Mouse (Mus musculus) gastrocnemius, postnatal 14 days (tissue): ENCODE measurements around the gene Arsg. TPM values are rescaled to one million over a fixed set of nuclear protein-coding genes. Genes with fewer than 3 reads are reported as not detected.
"Not testable (repeated sequence)": the region's sequence is repeated elsewhere in the genome, so short reads cannot be mapped to it uniquely, and the experiment has no call there.

Source experiments
- DNase-seq: peaks from one replicate; pipeline ENCODE4 v3.0.0; 2021; ENCODE audit warnings: mixed read lengths
- intact Hi-C: fragments of 180-260 bp; cut with DNase I; formaldehyde crosslinking; loops from one replicate; pipeline ENCODE4 v1.15.1; 2025; ENCODE audit warnings: low total_unique reads
- microRNA-seq, 2 experiments: library from miRNA; unstranded; fragments of <30 nt; microRNA quantifications; one replicate each; pipeline ENCODE4 v1.2.0; 2021
- total RNA-seq, 2 experiments: library from RNA; stranded (reverse); gene quantifications; 2 replicates each; pipeline ENCODE4 v1.2.3; 2021

Arsg gene
- total RNA-seq, 2 experiments from 2014 or later = 5.7 to 7.1 TPM

GRCm38 (mm10) chr11:109608976-109609625 lies 135.9 kb downstream of the Arsg start:
- intact Hi-C loops = no loop called here
- DNase-seq = no peak

- DNase-seq = peak; percentile 19
- intact Hi-C loops = no loop called here
Measured at GRCm38 (mm10) chr11:109610046-109610794, 137.0 kb downstream of the Arsg start.

GRCm38 (mm10) chr11:109610795-109611302 lies 137.7 kb downstream of the Arsg start:
- DNase-seq = no peak
- intact Hi-C loops = no loop called here

DNA sequence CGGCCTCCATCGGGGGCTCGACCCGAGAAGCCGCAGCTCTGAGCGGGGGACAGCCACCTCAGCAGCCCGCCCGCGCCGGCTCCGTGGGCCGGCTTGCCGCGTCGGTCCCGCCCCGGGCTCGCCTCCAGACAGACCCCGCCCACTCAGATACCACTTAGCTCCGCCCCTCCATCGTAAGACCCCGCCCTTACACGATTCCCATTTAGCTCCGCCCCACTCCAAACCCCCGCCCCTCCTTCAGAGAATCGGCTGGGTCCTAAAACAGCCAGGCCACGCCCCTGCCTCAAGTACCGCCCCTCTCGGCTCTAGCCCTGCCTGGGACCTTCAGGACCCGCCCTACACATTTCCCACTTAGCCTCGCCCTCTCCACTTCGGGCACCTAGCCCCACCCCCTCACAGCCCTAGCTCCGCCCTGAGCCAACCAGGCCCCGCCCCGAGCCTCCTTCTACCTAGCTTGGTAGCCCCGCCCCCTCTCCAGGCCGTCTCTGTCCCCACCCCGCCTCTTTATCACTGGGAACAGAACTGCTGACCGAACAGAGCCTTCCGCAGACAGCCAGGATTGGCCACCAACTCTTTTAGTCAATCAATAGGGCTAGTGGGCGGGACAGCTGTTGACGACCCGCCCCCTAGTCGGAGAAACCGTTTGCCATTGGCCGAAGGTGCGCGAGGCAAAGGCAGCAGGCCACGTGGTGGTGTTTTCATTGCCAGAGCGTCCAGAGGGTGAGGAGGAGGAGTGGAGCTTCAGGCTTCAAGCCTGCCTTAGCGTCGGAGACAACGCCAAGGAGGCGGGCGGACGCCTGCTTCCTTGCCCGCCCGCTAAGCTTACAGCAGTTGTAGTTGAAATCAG lies 138.4 kb downstream of the Arsg start, which contains the start of gene Wipi1:
Gene Wipi1, minus strand, starts transcription at position 665 of the 847 bp plus-strand sequence.
- DNase-seq = peak; percentile 100
- intact Hi-C loops = no loop called here

DNA sequence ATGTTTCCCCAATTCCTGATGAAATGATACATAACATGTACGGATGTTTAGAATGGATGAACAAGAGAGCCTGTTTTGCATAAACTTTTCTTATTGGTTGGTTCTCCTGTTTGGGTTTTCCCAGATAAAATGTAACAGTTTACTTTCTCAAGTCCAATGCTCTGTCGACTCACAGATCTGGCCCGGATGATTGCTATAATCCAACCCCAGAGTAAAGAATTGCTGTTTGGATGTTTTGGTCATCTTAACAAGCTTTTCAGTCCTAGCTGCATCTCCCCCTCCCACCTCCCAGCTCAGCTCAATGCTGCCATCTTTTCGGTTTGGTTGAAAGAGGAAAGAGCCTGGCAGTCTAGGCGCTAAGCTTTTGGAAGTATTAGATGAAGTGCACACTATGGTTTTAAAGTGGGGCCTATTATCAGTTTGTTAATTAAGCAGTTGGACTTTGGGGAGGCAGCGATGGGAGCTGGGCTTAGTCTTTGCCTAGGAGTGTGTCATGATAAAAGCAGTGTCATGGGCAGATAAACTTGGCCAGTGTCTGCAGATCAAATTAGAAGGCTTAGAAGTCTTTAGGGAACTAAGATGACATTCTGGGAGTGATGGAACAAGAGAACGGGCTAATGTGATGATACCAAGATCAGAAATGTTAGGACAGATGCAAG lies 139.8 kb downstream of the Arsg start:
- no peak for DNase-seq
- intact Hi-C loops = no loop called here

GRCm38 (mm10) chr11:109615286-109615685 lies 142.1 kb downstream of the Arsg start:
- intact Hi-C loops = no loop called here
- no peak for DNase-seq

- no peak for DNase-seq
- intact Hi-C loops = no loop called here
Measured at GRCm38 (mm10) chr11:109616352-109616751, 143.2 kb downstream of the Arsg start.

GRCm38 (mm10) chr11:109616766-109617165 lies 143.6 kb downstream of the Arsg start:
- intact Hi-C loops = no loop called here
- DNase-seq = no peak

- peak; percentile 52 for DNase-seq
- intact Hi-C loops = not testable (repeated sequence)
Measured at GRCm38 (mm10) chr11:109619055-109619454, 145.9 kb downstream of the Arsg start.

DNA sequence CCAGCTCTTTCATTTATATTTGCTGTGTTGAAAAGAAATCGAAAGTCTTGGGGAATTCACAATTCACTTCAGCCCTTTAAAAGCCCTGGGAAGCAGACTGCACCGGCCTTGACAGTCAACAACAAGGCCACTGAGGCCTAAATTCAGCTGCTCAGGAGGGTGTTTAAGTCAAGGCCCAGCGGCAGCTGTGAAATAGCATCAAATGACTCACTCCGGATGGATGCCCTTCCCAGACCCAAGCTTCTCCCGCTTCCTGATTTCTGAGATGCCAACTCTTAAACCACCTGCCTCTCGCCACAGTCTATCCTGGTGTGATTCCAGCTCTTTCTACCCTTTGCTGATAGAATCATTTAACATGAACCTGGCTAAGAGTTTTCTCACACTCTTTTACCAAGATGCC lies 147.2 kb downstream of the Arsg start:
- intact Hi-C loops = no loop called here
- no peak for DNase-seq

DNA sequence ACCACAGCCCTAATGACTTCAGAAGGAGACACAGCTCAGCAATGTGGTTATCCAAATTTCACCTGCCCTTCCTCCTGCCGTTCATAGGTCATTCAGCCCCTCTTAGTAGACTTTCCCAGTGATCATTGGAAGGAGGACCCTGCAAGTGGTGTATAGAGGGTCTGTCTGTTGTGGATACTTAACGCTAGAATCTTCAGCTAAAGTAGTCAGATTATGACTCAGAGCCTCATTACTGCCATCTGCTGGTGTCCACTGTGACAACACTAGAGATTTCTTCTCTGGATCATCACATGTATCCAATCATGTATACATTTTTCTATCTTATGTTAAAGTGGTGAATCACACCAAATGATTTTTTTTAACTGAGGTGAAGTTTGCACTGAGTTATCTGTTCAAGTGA lies 148.0 kb downstream of the Arsg start:
- intact Hi-C loops = no loop called here
- no peak for DNase-seq

- no peak for DNase-seq
Measured at GRCm38 (mm10) chr11:109622518-109623037, 149.4 kb downstream of the Arsg start.

More at GRCm38 (mm10) chr11:109622518-109623037, 149.4 kb downstream of the Arsg start:
- intact Hi-C loops = no loop called here

Small RNAs within 50 kb of the gene (microRNA-seq; reads per million reads assigned to microRNA genes)
- gene Gm25540 = 0 reads per million in 2 experiments

Other genes starting within 250 kb of the Arsg start
- gene Rgs9, start 175.2 kb upstream of the Arsg start, total RNA-seq = under 1 TPM; 0.11 to 0.31 TPM
- gene Gna13, start 110.5 kb upstream of the Arsg start, total RNA-seq = 10 to 100 TPM; 27.1 to 29.7 TPM
- gene 9930022D16Rik, start 59.5 kb upstream of the Arsg start, total RNA-seq = not detected
- gene Amz2, start 47.4 kb upstream of the Arsg start, total RNA-seq = 10 to 100 TPM; 40.0 to 46.2 TPM
- gene Slc16a6, start 224 bp downstream of the Arsg start, total RNA-seq = 10 to 100 TPM; 10.9 to 19.9 TPM
- 10 to 100 TPM; 59.7 to 62.2 TPM for gene Wipi1, start 138.6 kb downstream of the Arsg start, total RNA-seq
- 100 to 1,000 TPM; 172 to 199 TPM for gene Prkar1a, start 176.0 kb downstream of the Arsg start, total RNA-seq
- 1 to 10 TPM; 3.5 to 4.0 TPM for gene Fam20a, start 248.9 kb downstream of the Arsg start, total RNA-seq